In the genomic region with DNA sequence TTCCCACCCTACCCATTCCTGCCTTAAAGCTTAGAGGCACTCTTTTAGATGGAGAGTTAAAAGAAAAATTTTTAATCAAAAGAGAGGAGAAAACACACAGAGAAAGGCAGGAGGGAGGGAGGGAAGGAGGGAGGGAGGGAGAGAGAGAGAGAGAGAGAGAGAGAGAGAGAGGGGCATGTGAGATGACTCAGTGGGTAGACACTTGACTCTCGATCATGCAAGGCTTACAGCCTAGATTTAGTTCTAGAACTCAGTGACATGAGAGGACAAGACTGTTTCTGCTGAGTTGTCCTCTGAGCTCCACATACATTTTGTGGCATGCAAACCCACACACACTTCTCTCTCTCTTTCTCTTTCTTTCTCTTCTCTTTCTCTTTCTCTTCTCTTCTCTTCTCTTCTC, we compare ENCODE assay signal across 23 mouse cellular contexts. TPM values are rescaled to one million over a fixed set of nuclear protein-coding genes. Genes with fewer than 3 reads are reported as not detected.
A peak's percentile ranks its signal among the peaks of the same experiment; 100 is the strongest.
DNase-seq lines count a peak whose midpoint lies in the region; ATAC-seq and TF ChIP-seq lines count a peak whose summit lies in the region.
"Had no signal": no experiment of that assay in that cellular context is flagged by ENCODE, and none has a peak within 500 bp of the region (broad histone marks: within the 10 kb centered on the region; RNA-seq: fewer than 3 reads in every experiment).

No protein-coding gene starts in this region.

- no peaks in the 10 kb centered on the region for H3K79me2 ChIP-seq in myocyte (ENCODE audit: control insufficient read depth, insufficient read depth)

- ATAC-seq in heart, embryonic 16.5 days (replicated peaks; ENCODE audit: extremely low read depth, insufficient read depth, low FRiP score): no peak
- ATAC-seq in stomach, embryonic 14.5 days (ENCODE audit: insufficient number of reproducible peaks, insufficient read depth, low FRiP score, low read depth): no peak
- ATAC-seq in stomach, postnatal 0 days (ENCODE audit: low FRiP score, low TSS enrichment): no peak
- ATAC-seq: activated CD4-positive, CD25-positive, alpha-beta regulatory T cell, adult 4 months; forebrain, embryonic 14.5 days; liver, postnatal 0 days; midbrain, embryonic 16.5 days had no signal

- no peak for DNase-seq in heart, embryonic 10.5 days (ENCODE audit: low spot score)
- no peak for DNase-seq in heart, adult 18-20 months
- no peak for DNase-seq in heart, adult 9 months (ENCODE audit: low spot score in 2 of 2)
- DNase-seq in stomach, postnatal 0 days (ENCODE audit: low spot score): no peak
- DNase-seq in B cell, adult 2 months: no peak
- DNase-seq: adrenal gland, adult 8-10 months; cerebellum, adult 18-20 months; cerebellum, postnatal 14 days; gastrocnemius, postnatal 10 days; left cerebral cortex, postnatal 4 days; liver, postnatal 0 days; thymus, postnatal 36 days had no signal

- peak overlapping the region; percentile 63; the same call in 1 of the 2 replicates for H3K4me2 ChIP-seq in heart, embryonic 16.5 days (ENCODE audit: low read depth, low read length)
- H3K4me2 ChIP-seq in stomach, embryonic 14.5 days (replicated peaks; ENCODE audit: low read depth, low read length): no peak overlapping the region
- H3K4me2 ChIP-seq in stomach, postnatal 0 days (replicated peaks; ENCODE audit: low read depth): no peak overlapping the region
- peak overlapping the region; percentile 80 for H3K4me2 ChIP-seq in myocyte (ENCODE audit: low read depth)
- H3K4me2 ChIP-seq: embryonic facial prominence, embryonic 12.5 days; hindbrain, embryonic 12.5 days; liver, embryonic 11.5 days had no signal

- H3K27ac ChIP-seq in heart, embryonic 10.5 days: peak overlapping the region; percentile 93
- peak overlapping the region; percentile 98 for H3K27ac ChIP-seq in heart, embryonic 16.5 days (ENCODE audit: low read length)
- H3K27ac ChIP-seq in stomach, embryonic 14.5 days (ENCODE audit: low read length): peak overlapping the region; percentile 55
- H3K27ac ChIP-seq in stomach, postnatal 0 days (replicated peaks): no peak overlapping the region; the same call in 1 of the 2 replicates
- H3K27ac ChIP-seq: embryonic facial prominence, embryonic 12.5 days; hindbrain, embryonic 12.5 days had no signal

- H3K4me1 ChIP-seq in heart, embryonic 10.5 days: peaks cover 45% of the 10 kb centered on the region
- peaks cover 44% of the 10 kb centered on the region for H3K4me1 ChIP-seq in heart, embryonic 16.5 days (ENCODE audit: control insufficient read depth, insufficient read depth, low read length)
- peaks cover 7% of the 10 kb centered on the region; the same call in 1 of the 2 replicates for H3K4me1 ChIP-seq in stomach, embryonic 14.5 days (ENCODE audit: control insufficient read depth, insufficient read depth, low read length)
- no peaks in the 10 kb centered on the region for H3K4me1 ChIP-seq in stomach, postnatal 0 days (replicated peaks; ENCODE audit: control insufficient read depth, insufficient read depth)

- H3K36me3 ChIP-seq in heart, embryonic 10.5 days: no peaks in the 10 kb centered on the region
- no peaks in the 10 kb centered on the region for H3K36me3 ChIP-seq in heart, embryonic 16.5 days (ENCODE audit: control insufficient read depth, insufficient read depth)
- no peaks in the 10 kb centered on the region for H3K36me3 ChIP-seq in stomach, embryonic 14.5 days (ENCODE audit: control insufficient read depth, insufficient read depth, low read length)
- no peaks in the 10 kb centered on the region for H3K36me3 ChIP-seq in stomach, postnatal 0 days (ENCODE audit: control insufficient read depth, insufficient read depth, low read length)
- no peaks in the 10 kb centered on the region for H3K36me3 ChIP-seq in myocyte (ENCODE audit: control insufficient read depth, insufficient read depth)
- H3K36me3 ChIP-seq: embryonic facial prominence, embryonic 12.5 days; hindbrain, embryonic 12.5 days had no signal

- H3ac ChIP-seq in myocyte (ENCODE audit: control insufficient read depth, insufficient read length): no peak overlapping the region

- no peaks in the 10 kb centered on the region for H3K27me3 ChIP-seq in heart, embryonic 10.5 days (ENCODE audit: insufficient read depth, poor library complexity, severe bottlenecking)
- H3K27me3 ChIP-seq in heart, embryonic 16.5 days (ENCODE audit: control insufficient read depth, insufficient read depth, low read length): no peaks in the 10 kb centered on the region
- H3K27me3 ChIP-seq in stomach, embryonic 14.5 days (ENCODE audit: control insufficient read depth, insufficient read depth, low read length): no peaks in the 10 kb centered on the region
- H3K27me3 ChIP-seq in stomach, postnatal 0 days (ENCODE audit: control insufficient read depth, insufficient read depth, low read length): no peaks in the 10 kb centered on the region
- H3K27me3 ChIP-seq in myocyte (ENCODE audit: control insufficient read depth, insufficient read depth, insufficient read length): no peaks in the 10 kb centered on the region
- H3K27me3 ChIP-seq: embryonic facial prominence, embryonic 12.5 days had no signal

- H3K9me3 ChIP-seq in heart, embryonic 10.5 days: no peaks in the 10 kb centered on the region
- no peaks in the 10 kb centered on the region for H3K9me3 ChIP-seq in heart, embryonic 16.5 days (replicated peaks; ENCODE audit: control insufficient read depth, low read length)
- no peaks in the 10 kb centered on the region for H3K9me3 ChIP-seq in stomach, embryonic 14.5 days (ENCODE audit: control insufficient read depth, low read depth, low read length)
- H3K9me3 ChIP-seq in stomach, postnatal 0 days (ENCODE audit: control insufficient read depth, low read length): no peaks in the 10 kb centered on the region
- H3K9me3 ChIP-seq: embryonic facial prominence, embryonic 12.5 days; hindbrain, embryonic 12.5 days had no signal

- H3K4me3 ChIP-seq in heart, embryonic 10.5 days: peak overlapping the region; percentile 34; the same call in 1 of the 2 replicates
- no peak overlapping the region for H3K4me3 ChIP-seq in heart, embryonic 16.5 days (ENCODE audit: low read length)
- no peak overlapping the region for H3K4me3 ChIP-seq in stomach, embryonic 14.5 days (ENCODE audit: low read depth, low read length)
- no peak overlapping the region for H3K4me3 ChIP-seq in stomach, postnatal 0 days (ENCODE audit: low read depth, low read length)
- peak overlapping the region; percentile 1 for H3K4me3 ChIP-seq in myocyte
- H3K4me3 ChIP-seq: embryonic facial prominence, embryonic 12.5 days; hindbrain, embryonic 12.5 days had no signal

- TF ChIP-seq EP300 in stomach, postnatal 0 days (optimal IDR thresholded peaks at IDR 0.05): no peak

- TF ChIP-seq CTCF in stomach, postnatal 0 days (IDR thresholded peaks at IDR 0.05; ENCODE audit: low read depth): no peak

- TF ChIP-seq POLR2A in myocyte (IDR thresholded peaks at IDR 0.05; ENCODE audit: insufficient read length, low read depth): peak; percentile 28

- WGBS in heart, embryonic 10.5 days: 43% methylated on average over 1 of the region's 1 CpGs
- 23% methylated on average over 1 of the region's 1 CpGs for WGBS in heart, embryonic 16.5 days
- 92% methylated on average over 1 of the region's 1 CpGs for WGBS in stomach, embryonic 14.5 days
- 47% methylated on average over 1 of the region's 1 CpGs for WGBS in stomach, postnatal 0 days

- no peak overlapping the region for H3K9ac ChIP-seq in heart, embryonic 16.5 days (ENCODE audit: low read length)
- no peak overlapping the region for H3K9ac ChIP-seq in stomach, embryonic 14.5 days (replicated peaks; ENCODE audit: low read depth, low read length)
- H3K9ac ChIP-seq in stomach, postnatal 0 days (ENCODE audit: low read length): no peak overlapping the region
- H3K9ac ChIP-seq: embryonic facial prominence, embryonic 12.5 days; hindbrain, embryonic 12.5 days; liver, postnatal 0 days had no signal

TF ChIP-seq in myocyte, 11 proteins besides CTCF, POLR2A, EP300 and RAD21:
- TF ChIP-seq CEBPB (IDR thresholded peaks at IDR 0.05; ENCODE audit: insufficient read depth, poor library complexity, severe bottlenecking): no peak
- no peak for TF ChIP-seq REST (IDR thresholded peaks at IDR 0.05; ENCODE audit: insufficient read depth, insufficient read length)
- TF ChIP-seq POLR2AphosphoS2 (IDR thresholded peaks at IDR 0.05; ENCODE audit: insufficient read length, low read depth): no peak
- no peak for TF ChIP-seq MAX (IDR thresholded peaks at IDR 0.05; ENCODE audit: low read depth)
- no peak for TF ChIP-seq SRF (IDR thresholded peaks at IDR 0.05; ENCODE audit: control insufficient read depth, insufficient read length, low read depth)
- no peak for TF ChIP-seq E2F4 (IDR thresholded peaks at IDR 0.05; ENCODE audit: insufficient read depth)
- TF ChIP-seq USF1 (IDR thresholded peaks at IDR 0.05; ENCODE audit: low read depth): no peak
- no peak for TF ChIP-seq TCF3 (IDR thresholded peaks at IDR 0.05; ENCODE audit: insufficient read length, low read depth)
- no peak for TF ChIP-seq TCF12 (IDR thresholded peaks at IDR 0.05; ENCODE audit: insufficient read depth, poor library complexity, severe bottlenecking)
- TF ChIP-seq MYOD1 (IDR thresholded peaks at IDR 0.05; ENCODE audit: control insufficient read depth in 1 of 3, insufficient read length in 2 of 3, low read depth in 2 of 3): no peak
- no peak for TF ChIP-seq MYOG (IDR thresholded peaks at IDR 0.05; ENCODE audit: control insufficient read depth in 1 of 3, insufficient read depth in 1 of 3, insufficient read length in 2 of 3, low read depth in 2 of 3)

RNA-seq across cellular contexts. Expression of gene Pakap, which starts 8.5 kb away (rescaled TPM):
- 53.0 and 72.5 TPM in 2 replicates for polyA plus RNA-seq in heart, embryonic 10.5 days (2016; fragmentation: Nextera tagmentation; extraction: Ambion mirVana)
- total RNA-seq in heart, adult 18-20 months (2021): 10 to 100 TPM; 35.7 to 40.6 TPM
- 57.5 and 60.2 TPM in 2 replicates for polyA plus RNA-seq in heart, embryonic 16.5 days (2015; fragmentation: Nextera tagmentation; extraction: Ambion mirVana)
- 30.1 and 32.7 TPM in 2 replicates for polyA plus RNA-seq in stomach, embryonic 14.5 days (2014; fragmentation: Nextera tagmentation; extraction: Ambion mirVana)
- 9.9 and 12.2 TPM in 2 replicates for polyA plus RNA-seq in stomach, postnatal 0 days (2015; fragmentation: Nextera tagmentation; extraction: Ambion mirVana)
- polyA plus RNA-seq in myocyte (2012; fragmentation: generic; extraction: Trizol): 6.5 TPM
- total RNA-seq: megakaryocyte-erythroid progenitor cell, adult 5-6 weeks; MEL had no signal

Comparison
In these comparisons a context has a peak if more than half of its experiments do, and no peak if none do; other contexts are left out.
1. H3K4me3 ChIP-seq: peak in heart, embryonic 10.5 days (single experiment) and myocyte (single experiment); none in heart, embryonic 16.5 days (single experiment), stomach, embryonic 14.5 days (single experiment) and stomach, postnatal 0 days (single experiment).
2. H3K4me2 ChIP-seq: peak in heart, embryonic 16.5 days (single experiment) and myocyte (single experiment); none in stomach, embryonic 14.5 days (single experiment) and stomach, postnatal 0 days (single experiment).